Mouse (Mus musculus) erythroblast, embryonic 14.5 days (primary cell): ENCODE data around the gene Bag6.

Experiments
- GATA1 ChIP-seq: IDR thresholded peaks from 2 replicates; pipeline ENCODE4 v1.6.1; 2012; ENCODE audit warnings: low read length, inconsistent platforms, mixed read lengths
- TAL1 ChIP-seq: IDR thresholded peaks from 3 replicates; pipeline ENCODE4 v1.6.1; 2012; ENCODE audit warnings: low read length, inconsistent platforms, mixed read lengths

DNA sequence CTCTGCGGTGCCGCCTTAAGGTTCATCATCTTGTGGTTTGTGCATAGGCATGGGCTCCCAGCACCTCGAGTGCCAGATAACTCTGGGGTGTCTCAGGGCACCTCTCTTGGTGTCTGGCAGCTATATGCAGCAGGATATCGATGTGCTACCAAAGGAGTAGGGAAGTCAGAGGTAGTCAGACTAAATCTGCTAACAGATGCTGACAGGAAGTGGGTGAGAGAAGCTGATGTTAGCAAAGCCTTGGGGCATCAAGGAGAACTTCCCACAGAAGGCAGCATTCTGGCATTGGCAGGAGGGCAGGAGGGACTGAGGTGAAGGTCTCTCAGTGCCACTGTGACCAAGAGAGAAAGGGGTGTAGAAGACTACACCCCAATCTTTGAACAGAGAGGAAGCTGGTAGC is 55.1 kb downstream of the Bag6 start:
- TF ChIP-seq TAL1: no peak
- TF ChIP-seq GATA1: no peak
